Mouse (Mus musculus) lung, adult 2 months (tissue): ENCODE measurements around the gene Sh3bp2. TPM values are rescaled to one million over a fixed set of nuclear protein-coding genes. Genes with fewer than 3 reads are reported as not detected.

Experiments
- DNase-seq: peaks from one replicate; pipeline ENCODE4 v3.0.0; 2022
- H3K4me1 ChIP-seq: fragments of 200-500 bp; 2 replicates; pipeline ENCODE4 v1.6.1; 2011; ENCODE audit warnings: low read length; ENCODE audit not compliant: control insufficient read depth, insufficient read depth
- H3K4me3 ChIP-seq: fragments of 200-500 bp; replicated peaks from 2 replicates; pipeline ENCODE3; 2011; ENCODE audit warnings: low read depth, mild to moderate bottlenecking, control low read depth, low read length; ENCODE audit errors: extremely low read depth
- CTCF ChIP-seq: fragments of 200-500 bp; IDR thresholded peaks from 2 replicates; pipeline ENCODE4 v1.5.1; 2011; ENCODE audit warnings: mild to moderate bottlenecking, low read length, control low read depth; ENCODE audit not compliant: insufficient read depth
- POLR2A ChIP-seq: fragments of 200-500 bp; IDR thresholded peaks from 2 replicates; pipeline ENCODE4 v1.6.1; 2011; ENCODE audit warnings: low read depth, mild to moderate bottlenecking, control low read depth, low read length, borderline replicate concordance; ENCODE audit errors: extremely low read depth
- WGBS: fragments of 180-500 bp; shearing (Covaris S2); methylation state at CpG from one replicate; pipeline ENCODE4 v1.1.7; 2018; 5-methylcytosine and 5-hydroxymethylcytosine counted together
- polyA plus RNA-seq: library from polyadenylated mRNA; depleted of rRNA; stranded (reverse); fragments of >200 nt; gene quantifications from 2 replicates; pipeline ENCODE4 v1.2.3, GENCODE M21; 2012; rRNA removed

The Sh3bp2 gene
- polyA plus RNA-seq, 1 experiment, result 17.3 TPM

GRCm38 (mm10) chr5:34592666-34593065 is 67.0 kb downstream of the Sh3bp2 start:
- DNase-seq, result no peak
- TF ChIP-seq CTCF (no peak), POLR2A (no peak)
- WGBS, result 91% methylated on average over 6 of the region's 6 CpGs
- Histone ChIP-seq H3K4me1 (no peaks in the 10 kb centered on the region; the same call in 1 of the 2 replicates), H3K4me3 (no peak overlapping the region)

- Histone ChIP-seq H3K4me3 (no peak overlapping the region), H3K4me1 (no peaks in the 10 kb centered on the region; the same call in 1 of the 2 replicates)
- WGBS, result 94% methylated on average over 9 of the region's 9 CpGs
- TF ChIP-seq CTCF (no peak), POLR2A (no peak)
- DNase-seq, result no peak
These were observed 67.6 kb downstream of the Sh3bp2 start for GRCm38 (mm10) chr5:34593202-34593727.

- 89% methylated on average over 5 of the region's 5 CpGs for WGBS
- no peak for DNase-seq
- Histone ChIP-seq H3K4me3 (no peak overlapping the region), H3K4me1 (no peaks in the 10 kb centered on the region; the same call in 1 of the 2 replicates)
- TF ChIP-seq CTCF (no peak), POLR2A (no peak)
These were observed 78.9 kb downstream of the Sh3bp2 start for GRCm38 (mm10) chr5:34604576-34604975.

- DNase-seq, result no peak
- no peak overlapping the region for H3K4me3 ChIP-seq
- 72% methylated on average over 8 of the region's 8 CpGs for WGBS
- TF ChIP-seq CTCF, result peak; percentile 7; the same call in 1 of the 2 replicates
- TF ChIP-seq POLR2A, result no peak
- no peaks in the 10 kb centered on the region; the same call in 1 of the 2 replicates for H3K4me1 ChIP-seq
These were observed 81.7 kb downstream of the Sh3bp2 start for GRCm38 (mm10) chr5:34607100-34607880.

- no peaks in the 10 kb centered on the region for H3K4me1 ChIP-seq
- TF ChIP-seq CTCF (no peak), POLR2A (no peak)
- WGBS, result 54% methylated on average over 3 of the region's 3 CpGs
- DNase-seq, result no peak
- no peak overlapping the region for H3K4me3 ChIP-seq
These were observed 82.6 kb downstream of the Sh3bp2 start for GRCm38 (mm10) chr5:34608226-34608625.

- DNase-seq, result no peak
- no peak for TF ChIP-seq CTCF
- no peak for TF ChIP-seq POLR2A
- Histone ChIP-seq H3K4me1 (no peaks in the 10 kb centered on the region), H3K4me3 (no peak overlapping the region)
- 82% methylated on average over 4 of the region's 4 CpGs for WGBS
These were observed 84.3 kb downstream of the Sh3bp2 start for GRCm38 (mm10) chr5:34609966-34610365.

Other genes with a start within 250 kb of the Sh3bp2 start
- gene Zfyve28, start 237.4 kb upstream of the Sh3bp2 start, polyA plus RNA-seq, result 4.5 and 6.4 TPM in 2 replicates
- 1.3 and 1.8 TPM in 2 replicates for gene Cfap99, start 237.2 kb upstream of the Sh3bp2 start, polyA plus RNA-seq
- gene Rnf4, start 189.5 kb upstream of the Sh3bp2 start, polyA plus RNA-seq, result 39.7 and 57.4 TPM in 2 replicates
- gene Fam193a, start 155.9 kb upstream of the Sh3bp2 start, polyA plus RNA-seq, result 38.6 and 45.8 TPM in 2 replicates
- 30.1 and 33.6 TPM in 2 replicates for gene Tnip2, start 11.8 kb upstream of the Sh3bp2 start, polyA plus RNA-seq
- gene Add1, start 47.8 kb downstream of the Sh3bp2 start, polyA plus RNA-seq, result 188 and 231 TPM in 2 replicates
- gene Mfsd10, start 111.4 kb downstream of the Sh3bp2 start, polyA plus RNA-seq, result 127 and 148 TPM in 2 replicates
- gene Nop14, start 134.3 kb downstream of the Sh3bp2 start, polyA plus RNA-seq, result 9.5 and 13.5 TPM in 2 replicates
- gene Grk4, start 134.5 kb downstream of the Sh3bp2 start, polyA plus RNA-seq, result 1.6 and 2.2 TPM in 2 replicates
- 10.4 and 13.4 TPM in 2 replicates for gene Htt, start 235.9 kb downstream of the Sh3bp2 start, polyA plus RNA-seq